Mouse (Mus musculus) MEL (cell line): ENCODE data around the gene Galnt15. TPM values are rescaled to one million over a fixed set of nuclear protein-coding genes. Genes with fewer than 3 reads are reported as not detected.

Experiments
- DNase-seq: peaks from one replicate; pipeline ENCODE4 v3.0.0; 2011; ENCODE audit warnings: low read depth, low spot score
- H3K27ac ChIP-seq: 2 replicates; pipeline ENCODE4 v1.5.1; 2012; ENCODE audit warnings: low read depth, mild to moderate bottlenecking, control low read depth, low read length, moderate library complexity; ENCODE audit not compliant: control insufficient read depth
- H3K27me3 ChIP-seq, 2 experiments: fragments of 150-350 bp in 1 of 2; sonication (generic) in 1 of 2; 2 replicates each; pipeline ENCODE4 v1.6.1; 2012; ENCODE audit warnings: low read length in 2 of 2, mild to moderate bottlenecking in 2 of 2, improper control_type of control experiment in 1 of 2, moderate library complexity in 1 of 2; ENCODE audit not compliant: insufficient read depth in 2 of 2, control insufficient read depth in 1 of 2
- H3K36me3 ChIP-seq, 2 experiments: 2 replicates each; pipeline ENCODE4 v1.6.1; 2012 to 2014; ENCODE audit warnings: low read length in 2 of 2, improper control_type of control experiment in 1 of 2, inconsistent platforms in 1 of 2, mild to moderate bottlenecking in 1 of 2; ENCODE audit not compliant: insufficient read depth in 2 of 2, control insufficient read depth in 1 of 2
- H3K4me1 ChIP-seq, 2 experiments: fragments of 150-350 bp in 1 of 2; sonication (generic) in 1 of 2; 2 replicates each; pipeline ENCODE4 v1.6.1; 2012; ENCODE audit warnings: low read length in 2 of 2, improper control_type of control experiment in 1 of 2, mild to moderate bottlenecking in 1 of 2; ENCODE audit not compliant: insufficient read depth in 2 of 2, control insufficient read depth in 1 of 2
- H3K4me3 ChIP-seq, 2 experiments: fragments of 150-350 bp in 1 of 2; sonication (generic) in 1 of 2; 2 replicates each; pipeline ENCODE4 v1.5.1; 2012; ENCODE audit warnings: low read depth in 2 of 2, low read length in 2 of 2, mild to moderate bottlenecking in 2 of 2, moderate library complexity in 2 of 2, control low read depth in 1 of 2, improper control_type of control experiment in 1 of 2; ENCODE audit not compliant: control insufficient read depth in 1 of 2, insufficient read depth in 1 of 2
- H3K79me2 ChIP-seq: 2 replicates; pipeline ENCODE4 v1.6.1; 2012; ENCODE audit warnings: mild to moderate bottlenecking, low read length, moderate library complexity; ENCODE audit not compliant: control insufficient read depth, poor library complexity, insufficient read depth
- H3K9ac ChIP-seq: 2 replicates; pipeline ENCODE4 v1.6.1; 2012; ENCODE audit warnings: low read depth, mild to moderate bottlenecking, control low read depth, low read length, moderate library complexity; ENCODE audit not compliant: control insufficient read depth, poor library complexity, severe bottlenecking
- H3K9me3 ChIP-seq: fragments of 150-350 bp; sonication (generic); replicated peaks from 2 replicates; pipeline ENCODE4 v1.6.1; 2012; ENCODE audit warnings: mild to moderate bottlenecking, low read length, improper control_type of control experiment, moderate library complexity; ENCODE audit not compliant: insufficient read depth
- CHD1 ChIP-seq: IDR thresholded peaks from 2 replicates; pipeline ENCODE4 v1.6.1; 2012; ENCODE audit warnings: low read depth, mild to moderate bottlenecking, inconsistent platforms, low read length, improper control_type of control experiment
- CHD2 ChIP-seq: IDR thresholded peaks from 2 replicates; pipeline ENCODE4 v1.6.1; 2011; ENCODE audit warnings: low read length, improper control_type of control experiment
- E2F4 ChIP-seq: IDR thresholded peaks from 2 replicates; pipeline ENCODE4 v1.6.1; 2011; ENCODE audit warnings: low read depth, low read length, improper control_type of control experiment, borderline replicate concordance
- EP300 ChIP-seq, 2 experiments: IDR thresholded peaks; 2 replicates each; pipeline ENCODE4 v1.6.1; 2011; ENCODE audit warnings: improper control_type of control experiment in 2 of 2, low read length in 2 of 2, low read depth in 1 of 2, mild to moderate bottlenecking in 1 of 2
- ETS1 ChIP-seq: IDR thresholded peaks from 2 replicates; pipeline ENCODE4 v1.6.1; 2012; ENCODE audit warnings: low read depth, mild to moderate bottlenecking, inconsistent platforms, low read length, improper control_type of control experiment, moderate library complexity
- GABPA ChIP-seq: IDR thresholded peaks from 2 replicates; pipeline ENCODE4 v1.6.1; 2012; ENCODE audit warnings: low read depth, mild to moderate bottlenecking, inconsistent platforms, low read length, improper control_type of control experiment, moderate library complexity
- GATA1 ChIP-seq: IDR thresholded peaks from 2 replicates; pipeline ENCODE4 v1.6.1; 2011; ENCODE audit warnings: low read depth, low read length, improper control_type of control experiment
- HCFC1 ChIP-seq: IDR thresholded peaks from 2 replicates; pipeline ENCODE4 v1.6.1; 2012; ENCODE audit warnings: low read depth, mild to moderate bottlenecking, inconsistent platforms, low read length, improper control_type of control experiment, moderate library complexity
- KAT2A ChIP-seq: conservative IDR thresholded peaks from 2 replicates; pipeline ENCODE4 v1.6.1; 2012; ENCODE audit warnings: low read depth, low read length, improper control_type of control experiment, inconsistent platforms
- MEF2A ChIP-seq: IDR thresholded peaks from 2 replicates; pipeline ENCODE4 v1.6.1; 2014; ENCODE audit warnings: low read depth, mild to moderate bottlenecking, inconsistent platforms, low read length, improper control_type of control experiment; ENCODE audit not compliant: poor library complexity, insufficient replicate concordance, severe bottlenecking; ENCODE audit errors: extremely low read depth
- MXI1 ChIP-seq: IDR thresholded peaks from 2 replicates; pipeline ENCODE4 v1.6.1; 2011; ENCODE audit warnings: mild to moderate bottlenecking, low read depth, low read length, improper control_type of control experiment
- NELFE ChIP-seq: IDR thresholded peaks from 2 replicates; pipeline ENCODE4 v1.6.1; 2011; ENCODE audit warnings: low read depth, low read length, improper control_type of control experiment
- POLR2A ChIP-seq, 2 experiments: IDR thresholded peaks; 2 replicates each; pipeline ENCODE4 v1.6.1; 2011 to 2012; ENCODE audit warnings: low read length in 2 of 2, mild to moderate bottlenecking in 2 of 2, control low read depth in 1 of 2, improper control_type of control experiment in 1 of 2, low read depth in 1 of 2, moderate library complexity in 1 of 2; ENCODE audit not compliant: control insufficient read depth in 1 of 2, insufficient read depth in 1 of 2, poor library complexity in 1 of 2
- RAD21 ChIP-seq: IDR thresholded peaks from 2 replicates; pipeline ENCODE4 v1.6.1; 2011; ENCODE audit warnings: mild to moderate bottlenecking, low read depth, low read length, improper control_type of control experiment
- RCOR1 ChIP-seq: IDR thresholded peaks from 2 replicates; pipeline ENCODE4 v1.6.1; 2012; ENCODE audit warnings: low read depth, mild to moderate bottlenecking, inconsistent platforms, low read length, improper control_type of control experiment
- TAL1 ChIP-seq: IDR thresholded peaks from 2 replicates; pipeline ENCODE4 v1.6.1; 2012; ENCODE audit warnings: mild to moderate bottlenecking, inconsistent platforms, low read length, moderate library complexity, mixed read lengths
- TCF12 ChIP-seq: IDR thresholded peaks from 2 replicates; pipeline ENCODE4 v1.6.1; 2014; ENCODE audit warnings: low read depth, mild to moderate bottlenecking, inconsistent platforms, low read length, improper control_type of control experiment, moderate library complexity
- USF1 ChIP-seq: IDR thresholded peaks from 2 replicates; pipeline ENCODE4 v1.6.1; 2014; ENCODE audit warnings: low read depth, mild to moderate bottlenecking, inconsistent platforms, low read length, improper control_type of control experiment, moderate library complexity
- USF2 ChIP-seq, 2 experiments: IDR thresholded peaks; 2 replicates each; pipeline ENCODE4 v1.6.1; 2011 to 2012; ENCODE audit warnings: improper control_type of control experiment in 2 of 2, low read length in 2 of 2, borderline replicate concordance in 1 of 2, inconsistent platforms in 1 of 2, low read depth in 1 of 2, mild to moderate bottlenecking in 1 of 2; ENCODE audit not compliant: insufficient read depth in 1 of 2
- ZC3H11A ChIP-seq: IDR thresholded peaks from 2 replicates; pipeline ENCODE4 v1.6.1; 2012; ENCODE audit warnings: low read depth, mild to moderate bottlenecking, inconsistent platforms, low read length, improper control_type of control experiment
- ZKSCAN1 ChIP-seq: IDR thresholded peaks from 2 replicates; pipeline ENCODE4 v1.6.1; 2012; ENCODE audit warnings: low read depth, mild to moderate bottlenecking, inconsistent platforms, low read length, improper control_type of control experiment, moderate library complexity
- ZNF384 ChIP-seq: IDR thresholded peaks from 2 replicates; pipeline ENCODE4 v1.6.1; 2012; ENCODE audit warnings: low read depth, mild to moderate bottlenecking, inconsistent platforms, low read length, improper control_type of control experiment
- polyA plus RNA-seq, 2 experiments: library from polyadenylated mRNA; stranded (reverse) in 1 of 2; unstranded in 1 of 2; fragments of >175 nt in 1 of 2; fragments of >200 nt in 1 of 2; gene quantifications; 2 replicates each; pipeline versions ENCODE4 v1.2.1 to v1.2.4; 2012; ENCODE audit warnings: low replicate concordance in 2 of 2, low read depth in 1 of 2; ENCODE audit not compliant: insufficient read length in 2 of 2, insufficient read depth in 1 of 2, missing spikeins in 1 of 2
- total RNA-seq: library from RNA; depleted of rRNA; stranded (reverse); fragments of 300-350 nt; gene quantifications from 2 replicates; pipeline ENCODE4 v1.2.3, GENCODE M21; 2012

Galnt15 gene
- total and polyA plus RNA-seq, 3 experiments, result 0.04 to 0.15 TPM; not detected in 1

GRCm38 (mm10) chr14:32097691-32098090 is 68.9 kb downstream of the Galnt15 start:
- no peaks in the 10 kb centered on the region for H3K9me3 ChIP-seq
- no peak overlapping the region for H3K9ac ChIP-seq
- peaks cover 0 to 44% of the 10 kb centered on the region in 2 experiments; a peak in 2 of 4 replicates for H3K36me3 ChIP-seq
- DNase-seq, result no peak
- H3K4me3 ChIP-seq, result no peak overlapping the region
- no peaks in the 10 kb centered on the region for H3K27me3 ChIP-seq
- no peaks in the 10 kb centered on the region for H3K79me2 ChIP-seq
- H3K4me1 ChIP-seq, result no peaks in the 10 kb centered on the region
- TF ChIP-seq TCF12 (no peak), E2F4 (no peak), MXI1 (no peak), ZC3H11A (no peak), ZNF384 (no peak), MEF2A (no peak), ZKSCAN1 (no peak), POLR2A (IDR thresholded peaks at IDR 0.05; ENCODE audit: control insufficient read depth in 1 of 2, insufficient read depth in 1 of 2, low read depth in 1 of 2, low read length in 2 of 2, poor library complexity in 1 of 2) (no peak), USF1 (no peak), USF2 (IDR thresholded peaks at IDR 0.05; ENCODE audit: borderline replicate concordance in 1 of 2, insufficient read depth in 1 of 2, low read depth in 1 of 2, low read length in 2 of 2) (no peak), GATA1 (no peak), EP300 (IDR thresholded peaks at IDR 0.05; ENCODE audit: low read depth in 1 of 2, low read length in 2 of 2) (no peak), ETS1 (no peak), TAL1 (no peak), NELFE (no peak), GABPA (no peak)
- TF ChIP-seq, all 39 proteins: peak for 0
- H3K27ac ChIP-seq, result no peak overlapping the region

DNA sequence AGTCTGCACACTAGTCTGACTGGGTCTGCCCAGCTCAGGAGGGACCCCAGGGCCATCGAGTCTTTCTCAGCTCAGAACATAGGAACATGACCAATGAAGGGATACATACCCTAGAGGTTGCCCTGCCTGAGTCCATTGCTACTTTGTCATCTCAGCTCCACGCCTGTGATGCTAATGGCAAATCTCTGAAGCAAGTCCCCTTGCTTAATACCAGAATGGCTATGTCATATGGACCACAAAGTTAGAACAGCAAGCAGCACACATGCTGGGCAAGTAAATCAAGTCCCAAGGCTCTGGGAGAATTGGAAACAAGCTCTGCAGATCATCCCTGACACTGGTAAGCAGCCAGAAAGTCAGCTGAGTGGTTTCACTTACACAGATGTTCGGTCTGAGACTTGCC is 70.2 kb downstream of the Galnt15 start:
- Histone ChIP-seq H3K9ac (no peak overlapping the region), H3K9me3 (no peaks in the 10 kb centered on the region), H3K4me3 (no peak overlapping the region), H3K79me2 (no peaks in the 10 kb centered on the region), H3K4me1 (no peaks in the 10 kb centered on the region), H3K27me3 (no peaks in the 10 kb centered on the region), H3K36me3 (peaks cover 0 to 40% of the 10 kb centered on the region in 2 experiments; a peak in 2 of 4 replicates), H3K27ac (no peak overlapping the region)
- DNase-seq, result no peak
- TF ChIP-seq E2F4 (no peak), USF2 (IDR thresholded peaks at IDR 0.05; ENCODE audit: borderline replicate concordance in 1 of 2, insufficient read depth in 1 of 2, low read depth in 1 of 2, low read length in 2 of 2) (no peak), RCOR1 (no peak), CHD1 (no peak), ZC3H11A (no peak), RAD21 (no peak), ETS1 (no peak), KAT2A (no peak), ZNF384 (no peak), CHD2 (no peak), HCFC1 (no peak)
- TF ChIP-seq, all 39 proteins: peak for 0
